Mouse (Mus musculus) olfactory bulb, adult 2 months (tissue): ENCODE data around the gene Amigo3.

ENCODE experiments used
- CTCF ChIP-seq: fragments of 200-500 bp; IDR thresholded peaks from 2 replicates; pipeline ENCODE4 v1.5.1; 2012; ENCODE audit warnings: low read depth, mild to moderate bottlenecking, low read length, moderate library complexity; ENCODE audit not compliant: insufficient read depth
- POLR2A ChIP-seq: fragments of 200-500 bp; IDR thresholded peaks from 2 replicates; pipeline ENCODE4 v1.6.1; 2012; ENCODE audit warnings: mild to moderate bottlenecking, low read depth, low read length, moderate library complexity; ENCODE audit not compliant: insufficient read depth

DNA sequence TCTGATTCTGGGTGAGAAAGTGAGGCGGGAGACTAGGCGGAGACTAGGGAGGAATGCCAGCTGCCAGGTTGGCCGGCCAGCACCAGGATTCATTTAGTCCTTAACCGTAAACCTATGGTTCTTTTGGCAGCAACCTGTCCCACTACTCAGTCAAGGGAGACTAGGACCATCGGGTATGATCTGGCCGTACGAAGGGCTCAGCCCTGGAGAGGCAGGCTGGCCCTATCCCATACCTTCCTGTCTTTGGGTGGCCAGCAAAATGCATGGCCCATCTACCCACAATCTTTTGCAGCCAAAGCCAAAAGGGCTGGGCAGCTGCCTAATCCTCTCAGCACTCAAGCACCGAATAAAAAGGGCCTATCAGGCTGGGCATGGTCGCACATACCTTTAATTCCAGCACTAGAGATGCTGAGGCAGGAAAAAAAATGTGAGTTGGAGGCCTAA is 19.5 kb downstream of the Amigo3 start:
- TF ChIP-seq POLR2A (no peak), CTCF (no peak)
